Mouse (Mus musculus) MEL (cell line): ENCODE measurements at regions not wholly inside any gene's neighbourhood (a gene's known extent, or its start where the extent isn't known, plus 50 kb on each side); places are given as distances from the start of the nearest gene placed in this dataset.
A peak's percentile ranks its signal among the peaks of the same experiment; 100 is the strongest.

ENCODE experiments used
- CTCF ChIP-seq, 3 experiments: IDR thresholded peaks in 2 of 3; conservative IDR thresholded peaks in 1 of 3; 2 replicates each; pipeline ENCODE4 v1.5.1; 2011 to 2012; ENCODE audit warnings: low read length in 3 of 3, low read depth in 2 of 3, mild to moderate bottlenecking in 2 of 3, improper control_type of control experiment in 1 of 3, inconsistent platforms in 1 of 3, mixed read lengths in 1 of 3, moderate library complexity in 1 of 3; ENCODE audit not compliant: control insufficient read depth in 1 of 3, insufficient read depth in 1 of 3, poor library complexity in 1 of 3, severe bottlenecking in 1 of 3
- MAX ChIP-seq: IDR thresholded peaks from 2 replicates; pipeline ENCODE4 v1.6.1; 2011; ENCODE audit warnings: low read length, improper control_type of control experiment

- TF ChIP-seq CTCF (IDR thresholded peaks at IDR 0.05 in 2 of 3, conservative IDR thresholded peaks at IDR 0.05 in 1 of 3; ENCODE audit: control insufficient read depth in 1 of 3, insufficient read depth in 1 of 3, low read depth in 2 of 3, low read length in 3 of 3, poor library complexity in 1 of 3, severe bottlenecking in 1 of 3): peak; percentile 38 to 81 (median 71); a peak in 5 of 6 replicates
- TF ChIP-seq MAX: no peak
Observed at GRCm38 (mm10) chrX:158921838-158922450, 288.2 kb upstream of the Rps6ka3 start.
